Mouse (Mus musculus) mouse embryonic stem cell (cell line): Measurements from ENCODE around the gene Bbs10.

Experiments
- in situ Hi-C, 2 experiments: fragments of 300-500 bp; cut with MboI; formaldehyde crosslinking; loops; 1 replicate in 1 of 2; 3 replicates in 1 of 2; pipeline ENCODE4 v1.14.3; 2019 to 2020; ENCODE audit warnings: low sequenced_read_pairs in 2 of 2, low pct_unique_long_range_greater_than_20kb in 1 of 2, mixed read lengths in 1 of 2; ENCODE audit not compliant: unreplicated experiment in 1 of 2

Gene Bbs10

DNA sequence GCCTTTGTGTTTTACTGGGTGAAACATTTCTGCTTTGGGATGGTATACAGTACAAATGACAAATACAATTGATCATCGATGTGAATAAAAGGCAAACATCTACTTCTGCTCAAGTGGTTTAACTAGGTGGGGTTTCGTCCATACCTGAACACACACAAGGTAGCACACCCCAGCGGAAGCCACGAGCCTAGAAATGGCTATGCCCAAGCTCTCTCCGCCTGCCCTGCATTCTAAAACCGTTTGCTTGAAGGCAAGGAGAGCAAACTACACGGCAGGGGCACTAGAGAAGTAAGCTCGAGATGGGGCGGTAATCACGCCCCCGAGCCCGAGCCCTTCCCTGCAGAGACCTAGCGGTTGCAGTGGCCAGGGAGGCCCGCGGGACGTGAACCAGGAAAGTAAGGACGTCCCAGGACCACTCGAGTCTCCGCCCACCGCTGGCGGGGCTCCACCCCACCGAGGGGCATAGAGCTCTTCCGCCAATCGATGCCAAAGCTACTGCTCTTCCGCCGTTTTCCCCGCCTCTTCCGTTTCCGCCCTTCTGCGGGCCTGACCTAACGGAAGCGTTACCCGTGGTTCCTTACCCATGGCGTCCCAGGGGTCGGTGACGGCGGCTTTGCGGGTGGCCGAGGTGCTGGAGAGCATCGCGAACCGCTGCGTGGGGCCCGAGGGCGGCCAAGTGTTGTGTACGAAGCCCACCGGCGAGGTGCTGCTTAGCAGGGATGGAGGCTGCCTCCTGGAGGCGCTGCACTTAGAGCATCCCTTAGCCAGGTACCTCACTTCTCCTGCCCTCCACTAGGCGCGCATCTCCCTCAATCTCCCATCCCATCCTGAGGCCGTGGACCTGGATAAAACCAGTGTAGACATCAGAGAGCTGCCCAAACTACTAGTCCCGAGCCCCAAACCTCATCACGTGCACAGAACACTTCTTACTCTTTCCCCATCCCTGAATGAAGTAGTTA is at the start of gene Bbs10:
TSS of gene Bbs10 (plus strand) at position 540 of the 959 bp plus-strand sequence.
- in situ Hi-C loops: no loop called here

GRCm38 (mm10) chr10:111250192-111250591 is 48.3 kb upstream of the Bbs10 start:
- in situ Hi-C loops: no loop called here

DNA sequence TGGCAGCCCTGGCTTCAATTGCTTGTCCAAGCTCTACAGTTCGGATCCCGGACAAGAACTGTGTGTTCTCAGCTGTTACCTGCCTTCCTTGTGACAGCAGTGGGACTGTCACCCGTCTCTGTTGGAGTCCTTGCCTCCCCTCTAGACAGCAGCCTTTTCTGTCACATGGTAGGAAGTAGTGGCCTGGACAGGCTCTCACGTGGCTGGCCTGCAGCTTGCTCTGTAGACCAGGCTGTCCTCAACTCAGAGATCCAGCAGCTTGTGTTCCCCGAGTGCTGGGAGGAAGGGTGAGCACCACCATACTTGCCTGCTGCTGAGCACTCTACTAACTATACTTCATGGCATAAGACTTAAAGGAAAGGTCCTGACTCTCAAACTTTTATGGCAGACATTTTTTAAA is 46.8 kb upstream of the Bbs10 start:
- in situ Hi-C loops: no loop called here

- in situ Hi-C loops: no loop called here
Measured at GRCm38 (mm10) chr10:111255228-111255627, 43.3 kb upstream of the Bbs10 start.

DNA sequence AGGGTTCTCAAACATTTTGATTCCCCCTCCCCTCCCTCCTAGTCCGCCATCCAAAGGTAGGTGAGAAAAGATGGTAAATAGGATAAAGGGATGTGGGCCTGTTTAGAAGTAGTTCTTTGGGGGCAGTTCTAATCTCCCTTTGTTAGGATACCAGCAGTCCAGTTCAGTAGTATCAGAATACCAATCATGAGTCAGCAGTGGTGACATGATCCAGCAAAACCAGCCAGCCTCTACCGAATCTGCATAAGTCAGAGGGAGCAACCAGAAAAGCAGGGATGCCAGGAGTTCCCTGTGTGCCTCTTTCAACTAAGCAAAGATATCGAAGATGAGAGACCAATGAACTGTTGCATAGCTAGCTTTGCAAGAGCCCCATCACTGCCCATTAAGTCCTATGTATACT is 42.3 kb upstream of the Bbs10 start:
- in situ Hi-C loops: no loop called here

DNA sequence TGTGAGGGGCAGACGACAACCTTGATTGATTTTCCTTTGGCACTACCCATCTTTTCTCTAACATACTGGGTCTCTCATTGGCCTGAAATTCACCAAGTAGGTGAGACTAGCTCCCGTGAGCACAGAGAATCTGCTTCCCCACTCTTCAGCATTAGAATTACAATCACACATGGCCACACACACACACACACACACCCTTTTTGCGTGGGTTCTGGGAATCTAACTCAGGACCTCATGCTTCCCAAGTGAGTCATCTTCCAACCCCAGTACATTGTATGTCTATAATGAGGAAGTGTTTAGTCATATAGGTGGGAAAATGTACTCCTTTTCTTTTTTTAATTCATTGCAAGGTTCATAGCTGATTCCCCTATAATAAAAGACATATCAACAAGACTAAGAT is 41.1 kb upstream of the Bbs10 start:
- in situ Hi-C loops: no loop called here

DNA sequence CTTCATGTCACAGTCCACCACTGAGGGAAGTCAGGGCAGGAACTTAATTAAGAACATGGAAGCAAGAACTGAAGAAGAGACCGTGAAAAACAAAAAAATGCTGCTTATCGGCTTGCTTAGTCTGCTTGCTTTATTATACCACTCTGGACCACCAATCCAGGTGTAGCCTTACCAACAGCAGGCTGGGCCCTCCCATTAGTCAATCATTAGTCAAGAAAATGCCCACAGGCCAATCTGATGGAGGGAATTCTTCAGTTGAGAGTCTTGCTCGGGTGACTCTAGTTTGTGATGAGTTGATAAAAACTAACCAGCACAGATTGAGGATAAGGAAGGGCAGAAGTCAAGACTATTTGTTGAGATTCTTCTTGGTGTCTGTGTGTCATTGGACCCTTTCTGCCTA is 40.2 kb upstream of the Bbs10 start:
- in situ Hi-C loops: no loop called here

GRCm38 (mm10) chr10:111271687-111272086 is 26.8 kb upstream of the Bbs10 start:
- in situ Hi-C loops: no loop called here

GRCm38 (mm10) chr10:111272905-111273304 is 25.6 kb upstream of the Bbs10 start:
- in situ Hi-C loops: no loop called here

DNA sequence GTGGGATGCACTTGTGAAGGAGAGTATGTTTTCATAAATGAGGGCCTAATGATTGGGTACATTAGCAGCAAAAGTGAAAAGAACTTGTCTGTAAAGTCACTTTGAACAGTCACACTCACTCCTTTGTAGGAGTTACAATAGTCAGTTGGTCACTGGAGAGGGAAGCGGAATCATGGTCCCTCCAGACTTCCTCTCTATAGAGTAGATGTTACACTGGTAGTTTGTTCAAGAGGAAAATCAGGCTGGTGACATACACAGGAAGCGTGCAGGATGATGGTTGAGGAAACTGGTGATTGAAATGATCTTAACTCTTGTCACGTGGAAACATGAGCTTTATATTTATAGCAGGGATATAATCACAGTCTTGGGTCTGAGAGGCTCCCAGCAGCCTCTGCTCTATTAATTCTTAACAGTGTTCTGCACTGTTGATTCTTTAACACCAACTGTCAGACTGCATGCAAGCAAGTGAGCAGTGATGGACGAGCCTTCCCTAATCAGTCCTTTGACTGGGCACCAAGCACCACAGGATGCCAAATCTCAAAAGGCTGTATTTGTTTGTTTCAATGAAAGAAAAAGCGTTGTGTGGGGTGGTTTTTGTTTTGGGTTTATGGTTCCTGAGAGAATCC is 24.9 kb upstream of the Bbs10 start:
- in situ Hi-C loops: no loop called here

DNA sequence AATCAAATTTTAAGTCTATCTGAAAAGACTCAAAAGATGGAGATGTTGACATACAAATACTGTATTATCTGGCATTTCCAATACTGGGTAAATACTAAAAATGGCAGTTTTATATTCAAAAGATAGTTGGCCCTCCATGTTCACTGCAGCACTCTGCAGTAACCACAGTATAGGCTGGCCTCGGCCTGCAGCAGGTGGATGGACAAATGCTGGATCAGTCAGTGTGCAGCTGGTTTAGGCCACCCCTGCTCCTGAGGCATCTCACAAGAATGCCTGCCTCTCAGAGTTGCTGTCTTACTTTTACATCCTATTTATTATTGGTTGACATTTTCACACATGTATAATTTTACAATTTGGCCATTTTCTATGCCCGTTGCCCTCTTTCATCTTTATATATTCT is 22.7 kb upstream of the Bbs10 start:
- in situ Hi-C loops: no loop called here

GRCm38 (mm10) chr10:111297631-111298030 is 848 bp upstream of the Bbs10 start:
- in situ Hi-C loops: no loop called here

GRCm38 (mm10) chr10:111299591-111299990 is 1.1 kb downstream of the Bbs10 start:
- in situ Hi-C loops: no loop called here

GRCm38 (mm10) chr10:111301041-111301440 is 2.6 kb downstream of the Bbs10 start:
- in situ Hi-C loops: loop anchor here in 1 of 2 experiments (25.0 kb wide), 1 partner anchor 186 kb away; no protein-coding TSS in a partner anchor

GRCm38 (mm10) chr10:111302486-111302885 is 4.0 kb downstream of the Bbs10 start:
- in situ Hi-C loops: loop anchor here in 1 of 2 experiments (25.0 kb wide), 1 partner anchor 185 kb away; no protein-coding TSS in a partner anchor

DNA sequence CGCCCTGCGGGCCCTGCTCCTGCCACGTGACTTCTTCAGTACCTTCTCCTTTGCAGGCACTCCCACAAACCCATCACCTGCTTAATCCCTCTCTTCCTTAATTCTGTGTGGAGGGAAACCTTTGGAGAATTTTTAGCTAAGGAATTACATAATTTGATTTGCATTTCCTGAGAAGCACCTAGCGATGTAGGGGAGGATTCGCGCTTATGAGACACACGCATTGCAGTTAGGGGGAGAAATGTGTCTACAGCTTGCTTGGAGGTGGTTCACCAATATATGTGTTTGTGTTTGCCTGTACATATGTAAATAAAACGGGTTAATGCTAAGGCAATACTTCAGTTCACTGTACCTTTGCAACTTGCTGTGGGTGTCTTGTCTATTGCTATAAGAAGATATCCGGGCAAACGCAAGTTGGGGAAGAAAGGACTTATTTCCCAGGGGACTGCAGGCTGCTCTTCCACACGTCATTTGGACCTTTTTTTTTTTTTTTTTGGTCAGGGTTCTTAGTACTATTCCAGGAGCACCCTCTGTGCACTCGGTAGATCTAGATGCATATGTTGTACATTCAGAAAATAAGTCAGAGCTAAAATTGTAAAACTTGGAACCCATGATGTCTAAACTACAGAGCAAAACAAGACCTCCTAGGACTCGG is 10.5 kb downstream of the Bbs10 start:
- in situ Hi-C loops: loop anchor here in 1 of 2 experiments (25.0 kb wide), 1 partner anchor 178 kb away; no protein-coding TSS in a partner anchor

- in situ Hi-C loops: loop anchor here in 1 of 2 experiments (25.0 kb wide), 1 partner anchor 174 kb away; no protein-coding TSS in a partner anchor
Measured at GRCm38 (mm10) chr10:111313282-111313681, 14.8 kb downstream of the Bbs10 start.

- in situ Hi-C loops: loop anchor here in 1 of 2 experiments (25.0 kb wide), 1 partner anchor 172 kb away; no protein-coding TSS in a partner anchor
Measured at GRCm38 (mm10) chr10:111314636-111315395, 16.3 kb downstream of the Bbs10 start.
